Mouse (Mus musculus): ENCODE measurements around the gene Trappc6a.

- TF ChIP-seq CTCF (IDR thresholded peaks at IDR 0.05; ENCODE audit: extremely low read depth, insufficient read depth, insufficient read length, insufficient replicate concordance) (no peak), POLR2A (IDR thresholded peaks at IDR 0.05; ENCODE audit: low read depth, low read length) (no peak)
Observed at GRCm38 (mm10) chr7:19554168-19554567, 46.0 kb downstream of the Trappc6a start.
